ENCODE assay signal across 8 mouse cellular contexts in the genomic region with DNA sequence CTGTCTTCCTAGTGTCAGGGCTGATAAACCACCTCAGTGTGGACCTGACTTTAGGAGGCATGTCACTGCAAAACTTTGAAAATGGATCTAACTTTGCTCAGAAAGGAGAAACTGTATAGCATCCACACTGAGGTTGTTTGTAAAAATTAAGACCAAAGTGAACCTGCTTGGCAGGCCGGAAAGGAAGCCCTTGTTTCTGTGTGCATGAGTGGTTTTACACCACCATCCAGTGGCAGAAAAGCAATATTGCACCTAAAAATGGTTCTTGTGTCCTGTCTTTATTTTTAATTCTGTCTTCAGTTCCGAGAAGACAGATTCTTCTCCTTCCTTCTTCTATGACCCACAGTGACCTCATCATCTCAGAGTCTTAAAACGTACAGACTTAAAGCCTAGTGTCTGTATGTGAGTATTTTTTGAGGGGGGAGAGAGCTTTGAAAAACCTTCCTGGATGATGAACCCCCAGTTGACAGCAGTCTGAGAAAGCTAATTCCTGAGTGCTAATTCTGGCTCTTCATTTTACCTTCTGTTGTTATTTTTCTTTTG.
DNase-seq lines count a peak whose midpoint lies in the region; ATAC-seq and TF ChIP-seq lines count a peak whose summit lies in the region.

No protein-coding gene starts in this region.

- no peaks in the 10 kb centered on the region for H3K9me3 ChIP-seq in forebrain, embryonic 14.5 days (replicated peaks; ENCODE audit: control insufficient read depth, low read length)
- no peaks in the 10 kb centered on the region for H3K9me3 ChIP-seq in liver, embryonic 14.5 days (ENCODE audit: control insufficient read depth, low read length)
- no peaks in the 10 kb centered on the region for H3K9me3 ChIP-seq in neural tube, embryonic 12.5 days

- no peaks in the 10 kb centered on the region for H3K27me3 ChIP-seq in forebrain, embryonic 14.5 days (replicated peaks; ENCODE audit: control insufficient read depth, insufficient read depth, low read length)
- no peaks in the 10 kb centered on the region for H3K27me3 ChIP-seq in liver, embryonic 14.5 days (ENCODE audit: control insufficient read depth, insufficient read depth, low read length)
- H3K27me3 ChIP-seq in neural tube, embryonic 12.5 days (replicated peaks): no peaks in the 10 kb centered on the region

- no peak overlapping the region for H3K9ac ChIP-seq in forebrain, embryonic 14.5 days (ENCODE audit: low read length)
- no peak overlapping the region for H3K9ac ChIP-seq in liver, embryonic 14.5 days (replicated peaks)
- no peak overlapping the region for H3K9ac ChIP-seq in neural tube, embryonic 12.5 days

- 18% methylated on average over 3 of the region's 3 CpGs for WGBS in forebrain, embryonic 14.5 days
- 10% methylated on average over 3 of the region's 3 CpGs for WGBS in liver, embryonic 14.5 days (ENCODE audit: insufficient replicate concordance)
- WGBS in neural tube, embryonic 12.5 days: 25% methylated on average over 3 of the region's 3 CpGs

- no peak overlapping the region for H3K4me2 ChIP-seq in forebrain, embryonic 14.5 days (ENCODE audit: low read length)
- no peak overlapping the region for H3K4me2 ChIP-seq in liver, embryonic 14.5 days (ENCODE audit: low read depth)
- no peak overlapping the region for H3K4me2 ChIP-seq in neural tube, embryonic 12.5 days (replicated peaks)

- H3K4me1 ChIP-seq in forebrain, embryonic 14.5 days (ENCODE audit: control insufficient read depth, insufficient read depth, low read length): no peaks in the 10 kb centered on the region
- no peaks in the 10 kb centered on the region; a peak in 1 of 4 replicates for H3K4me1 ChIP-seq in liver, embryonic 14.5 days (replicated peaks; ENCODE audit: control insufficient read depth in 2 of 2, insufficient read depth in 2 of 2, low read length in 1 of 2)
- no peaks in the 10 kb centered on the region for H3K4me1 ChIP-seq in neural tube, embryonic 12.5 days

- DNase-seq in spleen, postnatal 36 days (ENCODE audit: low spot score in 2 of 2): peak; percentile 34 to 54
- no peak for DNase-seq in spleen, postnatal 14 days (ENCODE audit: low spot score in 2 of 2)
- peak; percentile 49 for DNase-seq in brain, embryonic 18.5 days (ENCODE audit: low read depth, low spot score)
- peak; percentile 88 for DNase-seq in forebrain, embryonic 14.5 days (ENCODE audit: low spot score)
- peak; percentile 87 for DNase-seq in induced T-regulatory cell, adult 2 months (ENCODE audit: low read depth)
- DNase-seq in liver, embryonic 14.5 days (ENCODE audit: low read depth in 3 of 3, low spot score in 3 of 3): peak in 2 of 3 experiments; percentile 13 to 17
- no peak for DNase-seq in ovary, postnatal 10 days (ENCODE audit: low spot score)

- H3K4me3 ChIP-seq in forebrain, embryonic 14.5 days (ENCODE audit: low read depth, low read length): no peak overlapping the region
- H3K4me3 ChIP-seq in liver, embryonic 14.5 days (ENCODE audit: insufficient read depth in 1 of 2, low read depth in 2 of 2, low read length in 2 of 2): no peak overlapping the region
- H3K4me3 ChIP-seq in neural tube, embryonic 12.5 days: no peak overlapping the region

- no peaks in the 10 kb centered on the region for H3K36me3 ChIP-seq in forebrain, embryonic 14.5 days (ENCODE audit: control insufficient read depth, insufficient read depth, low read length)
- H3K36me3 ChIP-seq in liver, embryonic 14.5 days (replicated peaks; ENCODE audit: control insufficient read depth, insufficient read depth, low read depth): no peaks in the 10 kb centered on the region
- H3K36me3 ChIP-seq in neural tube, embryonic 12.5 days: no peaks in the 10 kb centered on the region

- peak; percentile 66; the same call in 1 of the 2 replicates for ATAC-seq in forebrain, embryonic 14.5 days
- no peak for ATAC-seq in liver, embryonic 14.5 days (ENCODE audit: insufficient read depth)
- ATAC-seq in neural tube, embryonic 12.5 days (ENCODE audit: low FRiP score, low read depth): peak; percentile 70

- TF ChIP-seq CTCF in liver, embryonic 14.5 days (IDR thresholded peaks at IDR 0.05; ENCODE audit: low read depth): peak; percentile 60

- no peak for TF ChIP-seq EP300 in liver, embryonic 14.5 days (IDR thresholded peaks at IDR 0.05; ENCODE audit: low read depth)

- no peak overlapping the region for H3K27ac ChIP-seq in forebrain, embryonic 14.5 days (ENCODE audit: low read depth, low read length)
- H3K27ac ChIP-seq in liver, embryonic 14.5 days: no peak overlapping the region
- no peak overlapping the region for H3K27ac ChIP-seq in neural tube, embryonic 12.5 days

Comparison
In these comparisons a context has a peak if more than half of its experiments do, and no peak if none do; other contexts are left out.
1. DNase-seq: peak in spleen, postnatal 36 days (2 of 2), brain, embryonic 18.5 days (single experiment), forebrain, embryonic 14.5 days (single experiment), induced T-regulatory cell, adult 2 months (single experiment) and liver, embryonic 14.5 days (2 of 3); none in spleen, postnatal 14 days (0 of 2) and ovary, postnatal 10 days (single experiment).